Mouse (Mus musculus) hindbrain, embryonic 16.5 days (tissue): ENCODE results near the gene Pdia3. TPM values are rescaled to one million over a fixed set of nuclear protein-coding genes. Genes with fewer than 3 reads are reported as not detected.

ENCODE experiments used
- ATAC-seq: fragments of 200-750 bp; cut with Nextera tagmentation; 2 replicates; pipeline ENCODE4 v1.8.0; 2017; ENCODE audit warnings: moderate TSS enrichment, moderate library complexity
- H3K27ac ChIP-seq: fragments of 300-500 bp; sonication (generic); 2 replicates; pipeline ENCODE4 v1.5.1; 2014; ENCODE audit warnings: low read depth, mild to moderate bottlenecking, control low read depth, low read length, moderate library complexity
- H3K27me3 ChIP-seq: fragments of 300-500 bp; sonication (generic); replicated peaks from 2 replicates; pipeline ENCODE4 v1.6.1; 2014; ENCODE audit warnings: low read length; ENCODE audit not compliant: control insufficient read depth, insufficient read depth
- H3K36me3 ChIP-seq: fragments of 300-500 bp; sonication (generic); 2 replicates; pipeline ENCODE4 v1.6.1; 2014; ENCODE audit warnings: mild to moderate bottlenecking, low read length, moderate library complexity, mixed read lengths; ENCODE audit not compliant: control insufficient read depth, insufficient read depth
- H3K4me1 ChIP-seq: fragments of 300-500 bp; sonication (generic); 2 replicates; pipeline ENCODE4 v1.6.1; 2014; ENCODE audit warnings: low read depth, low read length; ENCODE audit not compliant: control insufficient read depth, insufficient read depth
- H3K4me2 ChIP-seq: fragments of 300-500 bp; sonication (generic); 2 replicates; pipeline ENCODE4 v1.6.1; 2014; ENCODE audit warnings: mild to moderate bottlenecking, low read length, control low read depth, moderate library complexity
- H3K4me3 ChIP-seq: fragments of 300-500 bp; sonication (generic); 2 replicates; pipeline ENCODE4 v1.5.1; 2014; ENCODE audit warnings: mild to moderate bottlenecking, low read length, control low read depth, moderate library complexity
- H3K9ac ChIP-seq: fragments of 300-500 bp; sonication (generic); 2 replicates; pipeline ENCODE4 v1.6.1; 2014; ENCODE audit warnings: low read depth, mild to moderate bottlenecking, control low read depth, low read length, moderate library complexity
- H3K9me3 ChIP-seq: fragments of 300-500 bp; sonication (generic); 2 replicates; pipeline ENCODE4 v1.6.1; 2014; ENCODE audit warnings: mild to moderate bottlenecking, low read length, moderate library complexity; ENCODE audit not compliant: control insufficient read depth
- WGBS: fragments of 180-500 bp; shearing (Covaris S2); extraction: QIAGEN DNeasy Blood & Tissue Kit; methylation state at CpG from one replicate; pipeline ENCODE4 v1.1.7; 2014; 5-methylcytosine and 5-hydroxymethylcytosine counted together
- polyA plus RNA-seq: library from polyadenylated mRNA; unstranded; fragments of >200 nt; fragmentation: Nextera tagmentation; extraction: Ambion mirVana; gene quantifications from 2 replicates; pipeline ENCODE4 v1.2.1, GENCODE M21; 2015

Pdia3 gene
- polyA plus RNA-seq, 1 experiment from 2014 or later, result 379 TPM

GRCm38 (mm10) chr2:121412843-121413386 lies 660 bp upstream of the Pdia3 start:
- no peak for ATAC-seq
- H3K9ac ChIP-seq, result peak overlapping the region; percentile 98
- peak overlapping the region; percentile 74 for H3K4me2 ChIP-seq
- WGBS, result 11% methylated on average over 4 of the region's 4 CpGs
- H3K4me3 ChIP-seq, result peak overlapping the region; percentile 99
- no peaks in the 10 kb centered on the region for H3K36me3 ChIP-seq
- no peaks in the 10 kb centered on the region for H3K27me3 ChIP-seq
- H3K4me1 ChIP-seq, result peaks cover 21% of the 10 kb centered on the region
- no peaks in the 10 kb centered on the region for H3K9me3 ChIP-seq
- H3K27ac ChIP-seq, result peak overlapping the region; percentile 96

- peaks cover 21% of the 10 kb centered on the region for H3K4me1 ChIP-seq
- no peaks in the 10 kb centered on the region for H3K36me3 ChIP-seq
- ATAC-seq, result peak; percentile 51
- peak overlapping the region; percentile 99 for H3K4me3 ChIP-seq
- WGBS, result 0% methylated on average over 31 of the region's 32 CpGs
- H3K9me3 ChIP-seq, result no peaks in the 10 kb centered on the region
- H3K4me2 ChIP-seq, result peak overlapping the region; percentile 74
- peak overlapping the region; percentile 98 for H3K9ac ChIP-seq
- H3K27ac ChIP-seq, result peak overlapping the region; percentile 96
- no peaks in the 10 kb centered on the region for H3K27me3 ChIP-seq
Observed at GRCm38 (mm10) chr2:121414139-121414685, 637 bp downstream of the Pdia3 start.

GRCm38 (mm10) chr2:121415103-121415502 lies 1.5 kb downstream of the Pdia3 start:
- Histone ChIP-seq H3K27me3 (no peaks in the 10 kb centered on the region), H3K27ac (no peak overlapping the region), H3K9ac (peak overlapping the region; percentile 31), H3K4me3 (peak overlapping the region; percentile 99; the same call in 1 of the 2 replicates), H3K4me2 (peak overlapping the region; percentile 74), H3K4me1 (peaks cover 21% of the 10 kb centered on the region), H3K36me3 (no peaks in the 10 kb centered on the region), H3K9me3 (no peaks in the 10 kb centered on the region)
- no peak for ATAC-seq
- 64% methylated on average over 3 of the region's 3 CpGs for WGBS

- no peak overlapping the region; the same call in 1 of the 2 replicates for H3K9ac ChIP-seq
- ATAC-seq, result no peak
Observed at GRCm38 (mm10) chr2:121415591-121415990, 2.0 kb downstream of the Pdia3 start.

GRCm38 (mm10) chr2:121416356-121416755 lies 2.8 kb downstream of the Pdia3 start:
- Histone ChIP-seq H3K4me3 (no peak overlapping the region), H3K4me1 (peaks cover 21% of the 10 kb centered on the region), H3K9me3 (no peaks in the 10 kb centered on the region), H3K27ac (no peak overlapping the region), H3K4me2 (peak overlapping the region; percentile 14; the same call in 1 of the 2 replicates), H3K9ac (no peak overlapping the region), H3K36me3 (no peaks in the 10 kb centered on the region), H3K27me3 (no peaks in the 10 kb centered on the region)
- WGBS, result 91% methylated on average over 6 of the region's 6 CpGs
- no peak for ATAC-seq

More at GRCm38 (mm10) chr2:121415591-121415990, 2.0 kb downstream of the Pdia3 start:
- H3K27me3 ChIP-seq, result no peaks in the 10 kb centered on the region
- no peak overlapping the region for H3K27ac ChIP-seq
- peak overlapping the region; percentile 99; the same call in 1 of the 2 replicates for H3K4me3 ChIP-seq
- 84% methylated on average over 3 of the region's 3 CpGs for WGBS
- no peaks in the 10 kb centered on the region for H3K36me3 ChIP-seq
- peak overlapping the region; percentile 74 for H3K4me2 ChIP-seq
- peaks cover 21% of the 10 kb centered on the region for H3K4me1 ChIP-seq
- no peaks in the 10 kb centered on the region for H3K9me3 ChIP-seq

- Histone ChIP-seq H3K27ac (no peak overlapping the region), H3K27me3 (no peaks in the 10 kb centered on the region), H3K9me3 (no peaks in the 10 kb centered on the region), H3K36me3 (peaks cover 3% of the 10 kb centered on the region), H3K4me1 (peaks cover 19% of the 10 kb centered on the region), H3K4me2 (no peak overlapping the region), H3K4me3 (no peak overlapping the region), H3K9ac (no peak overlapping the region)
- WGBS, result 88% methylated on average over 3 of the region's 3 CpGs
- ATAC-seq, result no peak
Observed at GRCm38 (mm10) chr2:121418476-121418875, 4.9 kb downstream of the Pdia3 start.

GRCm38 (mm10) chr2:121423166-121423565 lies 9.6 kb downstream of the Pdia3 start:
- Histone ChIP-seq H3K4me2 (no peak overlapping the region), H3K4me1 (no peaks in the 10 kb centered on the region; the same call in 1 of the 2 replicates), H3K4me3 (no peak overlapping the region), H3K27me3 (no peaks in the 10 kb centered on the region), H3K27ac (no peak overlapping the region), H3K9me3 (no peaks in the 10 kb centered on the region), H3K9ac (no peak overlapping the region), H3K36me3 (peaks cover 19% of the 10 kb centered on the region)
- no peak for ATAC-seq
- 97% methylated on average over 2 of the region's 2 CpGs for WGBS

GRCm38 (mm10) chr2:121425890-121426289 lies 12.3 kb downstream of the Pdia3 start:
- H3K4me3 ChIP-seq, result no peak overlapping the region
- no peak overlapping the region for H3K4me2 ChIP-seq
- no peak for ATAC-seq
- no peaks in the 10 kb centered on the region for H3K9me3 ChIP-seq
- WGBS, result 94% methylated on average over 2 of the region's 2 CpGs
- H3K4me1 ChIP-seq, result no peaks in the 10 kb centered on the region
- H3K9ac ChIP-seq, result no peak overlapping the region
- no peaks in the 10 kb centered on the region for H3K27me3 ChIP-seq
- no peak overlapping the region for H3K27ac ChIP-seq
- peaks cover 34% of the 10 kb centered on the region for H3K36me3 ChIP-seq

- H3K9ac ChIP-seq, result no peak overlapping the region
- no peaks in the 10 kb centered on the region for H3K27me3 ChIP-seq
- H3K4me3 ChIP-seq, result no peak overlapping the region
- 97% methylated on average over 1 of the region's 1 CpGs for WGBS
- H3K4me2 ChIP-seq, result no peak overlapping the region
- ATAC-seq, result no peak
- peaks cover 66% of the 10 kb centered on the region for H3K36me3 ChIP-seq
- H3K27ac ChIP-seq, result no peak overlapping the region
- H3K4me1 ChIP-seq, result no peaks in the 10 kb centered on the region
- H3K9me3 ChIP-seq, result no peaks in the 10 kb centered on the region
Observed at GRCm38 (mm10) chr2:121434854-121435253, 21.3 kb downstream of the Pdia3 start.
